Mouse (Mus musculus): Measurements from ENCODE around the gene Kcnj6. TPM values are rescaled to one million over a fixed set of nuclear protein-coding genes. Genes with fewer than 3 reads are reported as not detected.

Gene Kcnj6
- polyA plus RNA-seq, 1 experiment from 2014 or later: 0.21 TPM

GRCm38 (mm10) chr16:94980374-94980773, 17.1 kb downstream of the Kcnj6 start:
- no peaks in the 10 kb centered on the region for H3K9me3 ChIP-seq
- no peak for ATAC-seq (ENCODE audit: insufficient read depth, low FRiP score, low read depth)
- H3K4me2 ChIP-seq: no peak overlapping the region
- no peaks in the 10 kb centered on the region for H3K36me3 ChIP-seq
- no peak overlapping the region for H3K27ac ChIP-seq
- 77% methylated on average over 2 of the region's 2 CpGs for WGBS
- H3K4me1 ChIP-seq: no peaks in the 10 kb centered on the region
- no peak overlapping the region for H3K4me3 ChIP-seq (replicated peaks)
- H3K9ac ChIP-seq: no peak overlapping the region
- H3K27me3 ChIP-seq (replicated peaks): no peaks in the 10 kb centered on the region

DNA sequence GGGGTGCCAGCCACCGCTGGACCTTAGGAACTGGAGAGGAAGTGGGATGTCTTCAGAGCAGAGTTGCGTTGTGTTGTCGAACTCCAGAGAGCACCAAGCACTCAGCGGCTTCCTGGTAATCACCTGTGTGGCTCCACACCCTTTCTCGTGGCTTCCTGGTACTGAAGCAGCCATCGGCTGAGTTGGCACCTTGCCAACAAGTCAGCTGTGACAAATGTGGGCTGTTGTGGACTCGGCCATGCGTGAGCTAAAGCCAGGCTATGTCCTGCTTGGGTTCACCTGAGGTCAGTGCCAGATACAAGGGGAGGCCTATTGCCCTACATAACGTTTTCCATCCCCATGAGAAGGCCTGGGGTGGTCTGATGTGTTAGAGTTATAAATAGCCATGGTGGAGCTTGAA, 18.0 kb downstream of the Kcnj6 start:
- no peaks in the 10 kb centered on the region for H3K4me1 ChIP-seq
- WGBS: 65% methylated on average over 9 of the region's 9 CpGs
- no peaks in the 10 kb centered on the region for H3K36me3 ChIP-seq
- no peak overlapping the region for H3K4me3 ChIP-seq (replicated peaks)
- no peak overlapping the region for H3K9ac ChIP-seq
- no peak for ATAC-seq (ENCODE audit: insufficient read depth, low FRiP score, low read depth)
- H3K27ac ChIP-seq: no peak overlapping the region
- H3K9me3 ChIP-seq: no peaks in the 10 kb centered on the region
- no peaks in the 10 kb centered on the region for H3K27me3 ChIP-seq (replicated peaks)
- no peak overlapping the region for H3K4me2 ChIP-seq

GRCm38 (mm10) chr16:94972080-94972855, 25.2 kb downstream of the Kcnj6 start:
- Histone ChIP-seq H3K9ac (no peak overlapping the region), H3K27ac (no peak overlapping the region), H3K36me3 (no peaks in the 10 kb centered on the region), H3K9me3 (no peaks in the 10 kb centered on the region), H3K27me3 (replicated peaks) (no peaks in the 10 kb centered on the region), H3K4me1 (no peaks in the 10 kb centered on the region; the same call in 1 of the 2 replicates), H3K4me3 (replicated peaks) (no peak overlapping the region), H3K4me2 (no peak overlapping the region)
- no peak; the same call in 1 of the 2 replicates for ATAC-seq (ENCODE audit: insufficient read depth, low FRiP score, low read depth)
- WGBS: 23% methylated on average over 14 of the region's 14 CpGs

GRCm38 (mm10) chr16:94968941-94969340, 28.6 kb downstream of the Kcnj6 start:
- no peaks in the 10 kb centered on the region; the same call in 1 of the 2 replicates for H3K4me1 ChIP-seq
- H3K36me3 ChIP-seq: no peaks in the 10 kb centered on the region
- 62% methylated on average over 6 of the region's 6 CpGs for WGBS
- no peaks in the 10 kb centered on the region for H3K9me3 ChIP-seq
- no peak overlapping the region for H3K4me2 ChIP-seq
- no peak overlapping the region for H3K4me3 ChIP-seq (replicated peaks)
- ATAC-seq (ENCODE audit: insufficient read depth, low FRiP score, low read depth): no peak
- no peaks in the 10 kb centered on the region for H3K27me3 ChIP-seq (replicated peaks)
- no peak overlapping the region for H3K27ac ChIP-seq
- no peak overlapping the region for H3K9ac ChIP-seq

DNA sequence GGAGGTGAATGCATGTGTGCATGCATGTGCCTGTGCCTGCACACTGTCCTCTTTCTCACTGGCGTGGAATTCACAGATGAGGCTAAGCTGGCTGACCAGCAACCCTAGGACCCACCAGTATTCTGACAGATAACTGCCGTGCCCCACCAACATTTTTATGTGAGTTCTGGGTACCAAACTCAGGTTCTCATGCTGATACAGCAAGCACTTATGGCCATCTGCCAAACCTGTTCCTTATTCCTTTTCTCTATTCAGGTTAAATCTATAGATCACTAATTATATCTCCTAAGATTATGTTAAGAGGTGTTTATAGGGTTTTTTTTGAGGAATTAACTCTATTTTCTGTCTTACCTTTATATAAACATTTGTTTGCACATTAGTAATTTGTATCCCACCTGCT, 29.0 kb downstream of the Kcnj6 start:
- Histone ChIP-seq H3K4me1 (no peaks in the 10 kb centered on the region; the same call in 1 of the 2 replicates), H3K27ac (no peak overlapping the region), H3K36me3 (no peaks in the 10 kb centered on the region), H3K9me3 (no peaks in the 10 kb centered on the region), H3K9ac (no peak overlapping the region), H3K4me2 (no peak overlapping the region), H3K4me3 (replicated peaks) (no peak overlapping the region), H3K27me3 (replicated peaks) (no peaks in the 10 kb centered on the region)
- WGBS: 83% methylated on average over 2 of the region's 2 CpGs
- no peak for ATAC-seq (ENCODE audit: insufficient read depth, low FRiP score, low read depth)

DNA sequence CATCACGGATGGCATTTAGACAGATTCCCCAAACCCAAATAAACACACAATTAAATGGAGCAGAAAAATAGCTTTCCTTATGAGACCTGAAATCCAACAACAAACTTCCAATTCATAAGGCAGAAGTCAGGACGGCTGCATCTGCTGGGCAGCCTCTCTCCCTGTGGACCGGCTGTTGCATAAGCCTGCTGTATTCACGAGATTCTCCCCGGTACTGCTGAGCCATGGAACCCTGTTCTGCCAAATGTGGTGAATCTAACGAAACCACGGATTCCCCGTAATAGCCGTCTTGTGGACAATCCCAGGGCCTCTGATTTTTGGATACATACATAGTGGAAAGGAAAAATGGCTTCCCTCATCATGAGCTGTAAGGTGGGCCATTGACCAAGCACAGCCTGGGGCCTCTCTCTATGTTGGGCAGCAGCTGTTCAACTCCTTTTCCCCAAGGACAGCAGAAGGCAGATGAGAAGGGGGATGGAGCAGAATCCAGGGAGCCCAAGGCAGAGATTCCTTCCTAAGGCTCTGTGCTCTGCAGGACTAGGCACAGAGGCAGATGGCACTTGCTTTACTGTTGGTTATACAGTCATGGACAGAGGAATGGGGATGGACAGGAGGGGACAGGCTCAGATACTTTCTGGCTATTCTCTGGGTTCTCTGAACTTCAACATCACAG, 40.2 kb downstream of the Kcnj6 start:
- H3K4me3 ChIP-seq (replicated peaks): no peak overlapping the region
- no peaks in the 10 kb centered on the region for H3K9me3 ChIP-seq
- no peaks in the 10 kb centered on the region for H3K27me3 ChIP-seq (replicated peaks)
- no peak overlapping the region for H3K4me2 ChIP-seq
- no peaks in the 10 kb centered on the region for H3K36me3 ChIP-seq
- 84% methylated on average over 9 of the region's 9 CpGs for WGBS
- ATAC-seq (ENCODE audit: insufficient read depth, low FRiP score, low read depth): no peak
- H3K27ac ChIP-seq: no peak overlapping the region
- no peaks in the 10 kb centered on the region for H3K4me1 ChIP-seq
- H3K9ac ChIP-seq: no peak overlapping the region

DNA sequence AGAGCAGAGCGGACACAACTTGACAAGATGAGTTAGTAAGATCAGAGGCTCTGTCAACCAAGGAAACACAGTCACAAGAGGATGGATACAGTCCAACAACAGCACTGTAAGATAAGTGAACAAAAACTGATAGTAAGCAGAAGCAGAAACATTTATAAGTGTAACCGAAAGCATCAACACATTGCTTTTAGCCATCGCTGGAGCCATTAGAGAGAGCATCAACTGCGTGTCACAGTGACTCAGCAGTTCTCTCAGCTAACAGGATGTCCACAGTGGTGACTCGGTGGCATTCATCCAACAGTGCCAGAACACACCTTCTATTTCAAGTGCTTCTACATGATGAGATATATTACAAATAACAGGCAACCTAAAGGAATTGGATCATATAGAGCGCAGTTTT, 41.1 kb downstream of the Kcnj6 start:
- H3K4me3 ChIP-seq (replicated peaks): no peak overlapping the region
- H3K9me3 ChIP-seq: no peaks in the 10 kb centered on the region
- H3K4me1 ChIP-seq: no peaks in the 10 kb centered on the region
- no peaks in the 10 kb centered on the region for H3K36me3 ChIP-seq
- H3K4me2 ChIP-seq: no peak overlapping the region
- ATAC-seq (ENCODE audit: insufficient read depth, low FRiP score, low read depth): no peak
- WGBS: 76% methylated on average over 6 of the region's 6 CpGs
- no peaks in the 10 kb centered on the region for H3K27me3 ChIP-seq (replicated peaks)
- no peak overlapping the region for H3K9ac ChIP-seq
- no peak overlapping the region for H3K27ac ChIP-seq

DNA sequence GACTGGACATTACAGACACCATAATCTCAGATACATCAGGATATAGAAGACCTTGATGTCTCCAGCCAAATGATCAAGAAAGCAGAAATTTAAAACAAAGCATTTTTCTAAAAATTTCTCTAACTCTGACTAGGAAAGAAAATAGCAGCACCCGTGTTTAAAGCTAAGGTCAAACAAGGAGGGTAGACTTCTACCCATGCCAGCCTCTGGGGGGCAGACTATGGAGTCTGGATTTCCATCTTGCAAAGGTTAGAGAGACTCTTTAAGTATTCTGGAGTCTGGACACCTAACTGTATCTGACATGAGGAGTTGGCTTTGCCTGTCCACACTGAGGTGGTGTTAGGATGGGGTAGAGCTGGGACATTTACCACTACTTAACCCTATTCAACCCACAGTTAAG, 44.2 kb downstream of the Kcnj6 start:
- Histone ChIP-seq H3K36me3 (no peaks in the 10 kb centered on the region), H3K9me3 (no peaks in the 10 kb centered on the region), H3K9ac (no peak overlapping the region), H3K4me2 (no peak overlapping the region), H3K27me3 (replicated peaks) (no peaks in the 10 kb centered on the region), H3K4me3 (replicated peaks) (no peak overlapping the region), H3K27ac (no peak overlapping the region), H3K4me1 (no peaks in the 10 kb centered on the region)
- ATAC-seq (ENCODE audit: insufficient read depth, low FRiP score, low read depth): no peak
- WGBS: 45% methylated on average over 1 of the region's 1 CpGs

DNA sequence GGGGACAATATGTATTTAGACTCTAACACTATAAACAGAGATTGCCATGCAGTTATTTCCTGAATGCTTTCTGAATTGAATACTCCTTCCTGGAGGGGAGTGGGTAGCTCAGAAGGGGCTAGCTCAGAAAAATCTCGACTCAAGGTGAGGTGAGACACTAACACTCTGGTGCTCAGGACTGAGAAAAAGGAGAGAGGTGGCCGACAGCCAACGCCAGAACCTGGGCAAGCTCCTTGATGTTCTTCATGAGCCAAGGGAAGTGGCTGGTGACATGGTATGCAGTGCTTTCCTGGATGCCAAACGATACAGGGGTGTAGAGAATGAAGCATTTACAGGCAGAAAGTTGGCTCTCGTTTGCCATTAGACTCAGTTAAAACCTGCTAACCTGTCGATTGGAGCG, 48.3 kb downstream of the Kcnj6 start:
- Histone ChIP-seq H3K27me3 (replicated peaks) (no peaks in the 10 kb centered on the region), H3K27ac (no peak overlapping the region), H3K4me2 (no peak overlapping the region), H3K4me1 (no peaks in the 10 kb centered on the region), H3K9me3 (no peaks in the 10 kb centered on the region), H3K4me3 (replicated peaks) (no peak overlapping the region), H3K9ac (no peak overlapping the region), H3K36me3 (no peaks in the 10 kb centered on the region)
- WGBS: 88% methylated on average over 7 of the region's 7 CpGs
- ATAC-seq (ENCODE audit: insufficient read depth, low FRiP score, low read depth): no peak

DNA sequence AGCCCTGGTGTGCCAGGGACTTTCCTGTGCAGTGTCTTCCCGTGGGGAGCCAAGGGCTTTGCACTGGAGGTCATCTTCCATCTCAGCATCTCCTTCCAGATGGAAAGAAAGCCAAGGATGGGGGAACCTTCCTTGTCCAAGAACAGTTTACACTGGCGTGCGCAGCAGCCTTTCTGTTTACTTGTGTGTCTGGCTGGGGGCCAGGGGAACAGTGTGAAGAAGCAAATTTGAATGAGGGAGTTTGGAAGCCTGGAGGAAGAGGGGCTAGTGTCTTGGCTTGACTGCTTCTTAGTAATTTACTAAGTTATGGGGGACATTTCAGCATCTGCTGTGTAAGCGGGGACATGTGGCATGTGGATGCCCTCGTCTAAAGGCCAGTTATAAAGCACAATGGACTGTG, 50.7 kb downstream of the Kcnj6 start:
- H3K9ac ChIP-seq: no peak overlapping the region
- no peak overlapping the region for H3K27ac ChIP-seq
- H3K4me1 ChIP-seq: no peaks in the 10 kb centered on the region
- no peak overlapping the region for H3K4me2 ChIP-seq
- no peaks in the 10 kb centered on the region for H3K36me3 ChIP-seq
- 51% methylated on average over 5 of the region's 5 CpGs for WGBS
- no peaks in the 10 kb centered on the region for H3K27me3 ChIP-seq (replicated peaks)
- H3K9me3 ChIP-seq: no peaks in the 10 kb centered on the region
- H3K4me3 ChIP-seq (replicated peaks): no peak overlapping the region
- no peak for ATAC-seq (ENCODE audit: insufficient read depth, low FRiP score, low read depth)

DNA sequence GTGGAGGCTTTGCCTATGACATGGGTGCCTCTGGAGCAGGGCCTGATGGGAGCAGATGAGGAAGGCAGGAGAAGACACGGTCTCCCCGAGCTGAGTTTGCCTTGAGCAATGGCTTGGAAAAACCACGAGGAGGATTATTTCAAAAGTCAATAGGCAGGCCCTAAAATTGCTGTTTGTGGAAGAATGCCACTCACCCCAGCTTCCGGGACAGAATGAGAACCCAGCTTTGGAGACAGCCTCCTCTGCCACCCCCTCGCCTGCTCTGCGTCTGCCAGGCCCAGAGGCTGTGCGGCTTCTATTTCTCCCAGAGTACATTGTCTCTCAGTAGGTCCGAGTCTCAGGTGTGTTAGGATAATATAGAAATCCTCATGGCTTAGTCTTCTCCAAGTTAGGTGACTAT, 64.8 kb downstream of the Kcnj6 start:
- Histone ChIP-seq H3K9ac (no peak overlapping the region), H3K9me3 (no peaks in the 10 kb centered on the region), H3K27me3 (replicated peaks) (no peaks in the 10 kb centered on the region), H3K4me1 (0 out of 2 replicates have a peak, but pooled peaks cover 10% of the 10 kb centered on the region), H3K4me2 (no peak overlapping the region), H3K4me3 (replicated peaks) (no peak overlapping the region), H3K27ac (no peak overlapping the region), H3K36me3 (no peaks in the 10 kb centered on the region)
- 74% methylated on average over 8 of the region's 8 CpGs for WGBS
- no peak for ATAC-seq (ENCODE audit: insufficient read depth, low FRiP score, low read depth)

All from stomach, embryonic 15.5 days (tissue).